Mouse (Mus musculus) mouse trophoblast stem cell (cell line): Measurements from ENCODE around the gene Phc2.
"Not testable (repeated sequence)": the region's sequence is repeated elsewhere in the genome, so short reads cannot be mapped to it uniquely, and the experiment has no call there.

Source experiments
- in situ Hi-C, 2 experiments: fragments of 300-500 bp; cut with MseI, MboI; formaldehyde crosslinking; loops; 2 replicates in 1 of 2; 3 replicates in 1 of 2; pipeline ENCODE4 v1.15.1; 2025

Phc2 gene

DNA sequence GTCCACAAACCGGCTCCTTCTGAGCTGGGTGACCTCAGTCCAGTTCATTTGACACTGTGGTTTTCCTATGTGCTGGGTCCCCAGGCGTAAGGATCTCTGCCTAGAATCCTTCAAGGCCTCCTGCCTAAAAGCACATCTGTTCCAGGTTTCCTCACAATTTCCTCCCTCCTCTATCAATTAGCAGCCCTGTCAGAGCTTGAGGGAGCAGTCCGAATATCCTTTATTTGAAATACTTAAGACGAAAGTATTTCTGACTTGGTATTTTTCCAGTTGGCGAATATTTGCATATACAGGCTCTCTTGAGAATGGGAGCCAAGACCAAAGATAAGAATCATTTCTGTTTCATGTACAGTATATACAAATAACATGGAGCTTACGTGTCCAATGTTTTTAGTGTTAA lies 8.6 kb upstream of the Phc2 start:
- in situ Hi-C loops: no loop called here

DNA sequence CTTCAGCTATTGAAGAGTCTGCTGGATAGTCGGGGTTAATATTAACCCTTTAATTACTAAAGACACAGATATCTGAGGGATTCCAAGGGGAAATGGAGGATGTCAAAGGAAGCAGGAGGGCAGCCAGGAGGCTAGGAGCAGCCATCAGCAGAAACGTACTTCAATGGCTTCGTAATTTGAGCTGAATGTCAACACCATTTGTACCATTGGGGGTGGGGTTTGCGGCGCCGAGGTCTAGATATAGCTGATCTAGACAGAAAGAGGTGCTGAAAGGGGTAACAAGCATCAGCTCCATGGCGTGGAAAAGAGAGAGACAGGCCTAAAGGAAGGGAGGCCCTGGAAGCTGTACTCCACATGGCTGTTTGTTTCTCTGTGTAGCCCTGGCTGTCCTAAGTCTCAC lies 7.7 kb upstream of the Phc2 start:
- in situ Hi-C loops: no loop called here

DNA sequence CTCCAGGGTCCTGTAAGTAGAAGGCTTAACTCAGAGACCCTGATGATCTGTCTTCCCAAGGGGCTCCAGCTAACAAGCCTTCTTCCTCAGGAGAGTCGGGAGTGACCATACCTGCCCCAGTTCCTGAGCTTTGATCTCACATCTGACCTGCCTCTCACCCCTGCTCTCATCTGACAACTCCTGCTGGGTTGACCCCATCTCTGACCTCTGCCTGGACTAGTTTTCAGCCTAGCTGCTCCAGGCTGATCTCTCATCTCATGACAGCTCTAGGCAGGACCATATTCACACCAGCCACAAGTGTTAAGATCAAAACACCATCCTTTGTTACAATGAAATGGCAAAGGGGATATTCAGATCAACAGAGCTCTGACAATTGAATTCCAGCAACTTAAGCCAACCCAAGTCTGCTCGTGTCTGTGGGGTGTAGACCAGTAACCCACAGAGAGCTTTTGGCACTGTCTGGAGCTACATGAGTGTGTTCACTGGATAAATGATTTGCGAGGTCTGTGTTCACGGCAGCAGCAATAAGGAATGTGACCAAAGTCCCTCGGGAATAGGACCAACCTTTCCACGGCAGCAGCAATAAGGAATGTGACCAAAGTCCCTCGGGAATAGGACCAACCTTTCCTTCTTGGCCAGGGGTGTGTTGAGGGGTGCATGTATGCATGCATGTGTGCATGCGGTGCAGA lies 5.8 kb upstream of the Phc2 start:
- in situ Hi-C loops: no loop called here

- in situ Hi-C loops: no loop called here
These were observed 3.0 kb upstream of the Phc2 start for GRCm38 (mm10) chr4:128651530-128651929.

DNA sequence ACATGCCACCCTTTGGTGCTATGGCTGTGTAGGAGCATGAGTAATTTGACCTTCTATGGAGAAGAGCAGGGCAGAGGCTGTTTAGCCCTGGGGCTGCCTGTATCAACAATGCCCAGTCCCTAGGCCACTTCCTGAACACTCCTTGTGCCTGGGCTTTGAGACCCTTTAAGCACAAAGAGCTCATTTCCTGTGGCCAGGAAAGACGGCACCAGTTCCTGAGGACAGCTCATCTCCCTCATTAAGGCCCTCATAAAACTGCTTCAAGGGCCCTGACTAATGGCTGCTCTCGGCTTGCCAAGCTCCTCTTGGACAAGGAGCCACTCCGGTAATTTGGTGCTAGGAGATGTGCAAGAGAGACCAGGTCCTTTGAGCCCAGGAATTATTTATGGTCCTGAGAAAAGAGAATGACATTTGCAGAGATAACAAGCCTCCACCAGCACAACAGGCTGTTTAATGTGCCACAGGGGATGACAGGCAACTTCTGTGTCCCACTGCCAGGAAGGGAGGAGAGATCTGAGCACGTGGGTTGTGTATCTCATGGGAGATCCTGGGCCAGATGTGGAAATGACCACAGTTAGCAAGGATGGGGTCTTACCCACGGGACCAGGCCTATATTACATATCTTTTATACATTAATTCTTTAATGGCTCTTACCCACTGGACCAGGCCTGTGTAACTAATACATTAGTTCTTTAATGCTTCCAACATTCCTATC lies 1.8 kb upstream of the Phc2 start:
- in situ Hi-C loops: no loop called here

- in situ Hi-C loops: no loop called here
These were observed 944 bp downstream of the Phc2 start for GRCm38 (mm10) chr4:128655446-128655845.

DNA sequence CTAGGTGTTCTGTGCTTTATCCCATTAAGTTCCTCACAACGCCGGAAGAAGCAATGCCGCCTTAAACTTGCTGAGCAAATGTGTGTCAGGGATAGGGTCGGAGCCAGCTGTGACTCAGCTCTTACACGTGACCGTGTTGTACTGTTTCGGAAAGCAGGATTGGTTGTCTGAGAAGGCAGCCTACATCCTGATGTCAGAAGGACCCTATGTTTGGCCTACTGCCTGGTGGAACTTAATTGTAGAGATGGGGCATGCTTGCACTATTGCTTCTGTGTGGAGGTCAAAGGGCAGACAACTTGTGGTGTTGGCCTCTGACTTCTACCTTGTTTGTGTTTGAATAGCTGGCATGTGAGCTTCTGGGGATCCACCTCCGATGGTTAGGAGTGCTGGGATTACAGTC lies 5.7 kb downstream of the Phc2 start:
- in situ Hi-C loops: no loop called here

- in situ Hi-C loops: no loop called here
These were observed 6.6 kb downstream of the Phc2 start for GRCm38 (mm10) chr4:128661063-128661462.

- in situ Hi-C loops: no loop called here
These were observed 9.5 kb downstream of the Phc2 start for GRCm38 (mm10) chr4:128664002-128664401.

DNA sequence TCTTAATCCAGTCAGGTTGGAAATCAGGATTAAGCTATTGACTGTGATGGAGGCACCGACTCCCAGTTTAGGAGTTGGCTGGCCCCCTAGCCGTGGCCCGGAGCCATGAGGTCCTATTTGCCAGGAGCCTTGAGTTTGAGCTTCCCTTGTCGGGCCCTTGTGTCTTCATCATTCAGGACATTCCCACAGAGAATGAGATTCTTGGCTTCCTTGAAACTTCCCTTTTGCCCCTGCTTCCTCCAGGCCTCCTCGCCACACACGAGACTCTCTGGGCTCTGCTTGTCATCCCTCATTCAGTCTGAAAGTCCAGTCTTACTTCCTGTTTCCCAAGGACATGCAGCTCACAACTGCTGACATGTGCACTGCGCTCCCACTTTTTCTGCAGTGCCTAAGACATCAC lies 11.9 kb downstream of the Phc2 start:
- in situ Hi-C loops: not testable (repeated sequence)

GRCm38 (mm10) chr4:128667195-128667594 lies 12.7 kb downstream of the Phc2 start:
- in situ Hi-C loops: not testable (repeated sequence)

DNA sequence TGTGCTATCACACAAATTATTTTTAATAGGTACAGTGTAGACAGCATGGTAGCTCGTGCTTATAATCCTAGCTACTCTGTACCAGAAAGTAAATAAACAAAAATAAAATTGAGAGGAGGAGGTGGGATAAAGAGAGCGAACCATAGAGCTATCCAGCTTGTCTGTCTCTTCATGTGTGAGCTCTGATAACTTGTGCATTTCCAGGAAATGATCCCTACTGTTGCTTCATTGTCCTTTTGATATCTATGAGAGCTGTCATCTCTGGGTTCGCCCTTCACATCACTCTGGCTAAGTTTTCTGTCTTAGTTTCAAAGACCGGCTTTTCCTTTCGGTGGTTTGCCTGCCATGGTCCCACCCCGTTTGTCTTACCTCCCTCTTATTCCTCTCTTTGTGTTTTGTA lies 14.7 kb downstream of the Phc2 start:
- in situ Hi-C loops: no loop called here

- in situ Hi-C loops: no loop called here
These were observed 16.2 kb downstream of the Phc2 start for GRCm38 (mm10) chr4:128670566-128671191.

DNA sequence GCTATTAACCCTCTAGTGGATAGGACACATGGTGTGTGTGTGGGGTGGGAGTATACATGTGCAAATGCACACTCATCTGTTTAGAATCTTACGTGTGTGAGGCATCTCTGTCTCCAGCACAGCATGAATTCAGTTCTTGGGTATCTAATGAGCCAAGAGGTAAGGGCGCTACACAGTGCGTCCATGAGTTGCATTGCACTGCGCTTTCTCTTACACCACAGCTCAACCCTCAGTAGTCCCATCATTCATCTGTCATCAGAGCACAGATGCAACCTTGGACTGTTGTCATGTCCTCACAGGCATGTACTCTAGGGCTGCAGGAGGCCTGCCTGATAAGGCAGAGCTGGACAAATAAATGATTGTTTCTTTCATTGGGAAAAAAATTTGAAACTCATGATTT lies 18.0 kb downstream of the Phc2 start:
- in situ Hi-C loops: no loop called here

GRCm38 (mm10) chr4:128678564-128679217 lies 24.2 kb downstream of the Phc2 start:
- in situ Hi-C loops: no loop called here

GRCm38 (mm10) chr4:128681126-128681525 lies 26.6 kb downstream of the Phc2 start:
- in situ Hi-C loops: no loop called here

GRCm38 (mm10) chr4:128682281-128682680 lies 27.8 kb downstream of the Phc2 start:
- in situ Hi-C loops: no loop called here

DNA sequence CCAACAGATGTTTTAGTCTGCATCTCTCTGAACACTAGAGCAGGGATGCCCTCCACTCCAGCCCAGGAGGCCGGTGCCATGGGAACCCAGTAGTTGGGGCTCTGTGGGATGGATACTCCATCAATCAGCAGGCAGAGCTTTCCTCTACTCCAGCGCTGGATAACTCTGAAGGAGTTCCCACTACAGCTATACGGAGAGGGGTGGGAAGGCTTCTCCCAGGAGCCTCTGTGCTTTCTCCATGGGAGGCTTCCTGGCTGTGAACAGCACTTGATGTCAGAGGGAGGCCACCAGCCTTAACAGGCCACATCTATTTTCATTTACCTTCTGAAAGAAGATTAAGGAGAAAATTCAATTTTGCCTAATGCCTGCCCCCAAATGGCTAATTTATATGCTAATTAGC lies 29.2 kb downstream of the Phc2 start:
- in situ Hi-C loops: no loop called here

- in situ Hi-C loops: no loop called here
These were observed 29.6 kb downstream of the Phc2 start for GRCm38 (mm10) chr4:128684108-128684507.

DNA sequence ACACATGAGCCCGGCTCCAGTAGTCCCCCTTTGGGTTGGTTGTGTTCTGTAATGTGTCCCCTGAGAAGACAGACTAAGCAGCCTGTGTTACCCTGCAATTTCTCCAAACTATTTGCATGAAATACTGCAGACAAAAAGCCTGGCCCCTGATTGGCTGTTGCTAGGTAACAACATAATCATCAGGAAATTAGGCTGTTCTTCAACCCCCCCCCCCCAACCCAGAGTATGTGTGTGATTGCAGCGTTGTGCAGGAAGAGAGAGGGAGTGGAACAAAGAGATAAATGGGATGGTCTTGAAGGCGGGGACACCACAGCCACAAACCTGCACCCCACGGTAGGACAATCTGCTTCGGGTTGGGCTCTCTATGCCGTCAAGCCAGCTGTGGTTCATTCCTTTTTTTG lies 34.0 kb downstream of the Phc2 start:
- in situ Hi-C loops: no loop called here

GRCm38 (mm10) chr4:128688976-128689375 lies 34.5 kb downstream of the Phc2 start:
- in situ Hi-C loops: no loop called here

GRCm38 (mm10) chr4:128689739-128690304 lies 35.3 kb downstream of the Phc2 start:
- in situ Hi-C loops: no loop called here
